Mouse (Mus musculus): ENCODE results near the gene Get4. TPM values are rescaled to one million over a fixed set of nuclear protein-coding genes. Genes with fewer than 3 reads are reported as not detected.

The Get4 gene
- total RNA-seq (2021), result 10 to 100 TPM; 28.6 to 31.9 TPM
- long read RNA-seq, experiment 1, transcript Get4-201 (9 exons, 2,107 nt), result major isoform, 53 of 74 reads
- long read RNA-seq, experiment 1, partial matches to known transcripts, result 5 of 74 reads
- long read RNA-seq, experiment 1, other reads (novel, unspliced or antisense), result 16 of 74 reads
- long read RNA-seq, experiment 2, transcript Get4-201 (9 exons, 2,107 nt), result major isoform, 52 of 62 reads
- long read RNA-seq, experiment 2, partial matches to known transcripts, result 2 of 62 reads
- long read RNA-seq, experiment 2, other reads (novel, unspliced or antisense), result 8 of 62 reads

GRCm38 (mm10) chr5:139252081-139252909, at the start of gene Get4:
Gene Get4 (plus strand): TSS chr5:139252324.
- DNase-seq (ENCODE audit: low spot score), result peak; percentile 100

- no peak for DNase-seq (ENCODE audit: low spot score)
Measured at GRCm38 (mm10) chr5:139203312-139203711, 48.8 kb upstream of the Get4 start.

DNA sequence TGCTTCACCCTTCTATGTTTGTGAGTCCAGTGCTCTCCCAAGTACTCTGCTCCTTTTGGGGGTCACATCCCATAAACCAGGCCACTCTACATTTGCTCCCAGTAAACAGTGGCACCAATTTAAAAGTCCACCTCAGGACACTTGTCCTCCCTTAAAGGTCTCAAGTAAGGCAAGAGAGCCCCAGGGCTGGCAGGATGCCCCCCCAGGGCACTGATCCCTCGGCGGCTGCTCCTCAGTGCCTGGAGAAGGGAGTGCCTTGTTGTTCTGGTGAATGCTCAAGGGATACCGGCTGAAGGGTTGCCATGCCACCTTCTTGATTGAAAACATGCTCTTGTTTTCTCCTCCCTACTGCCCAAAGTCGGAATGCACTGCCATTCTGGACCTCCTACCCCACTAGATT, 46.0 kb upstream of the Get4 start:
- peak; percentile 56 for DNase-seq (ENCODE audit: low spot score)

GRCm38 (mm10) chr5:139206525-139206924, 45.6 kb upstream of the Get4 start:
- no peak for DNase-seq (ENCODE audit: low spot score)

DNA sequence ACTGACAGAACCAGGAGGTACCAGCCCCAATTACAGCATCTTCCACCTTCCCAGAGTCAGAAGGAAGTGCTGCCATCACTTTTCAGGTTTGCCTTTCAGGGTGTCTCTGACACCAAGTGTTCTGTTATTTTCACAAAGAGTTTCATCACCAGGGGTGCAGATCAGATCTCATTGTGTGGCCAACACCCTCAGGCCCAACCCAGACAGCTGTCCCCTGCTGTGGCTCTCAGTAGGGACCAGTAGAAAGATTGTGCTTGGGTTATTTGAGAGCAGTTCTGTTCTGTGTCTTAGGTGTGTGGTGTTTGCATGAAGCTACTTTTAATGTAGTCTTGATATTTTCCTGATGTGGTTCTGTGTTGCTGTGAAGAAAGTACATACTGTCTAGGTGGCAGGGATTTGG, 43.9 kb upstream of the Get4 start:
- no peak for DNase-seq (ENCODE audit: low spot score)

DNA sequence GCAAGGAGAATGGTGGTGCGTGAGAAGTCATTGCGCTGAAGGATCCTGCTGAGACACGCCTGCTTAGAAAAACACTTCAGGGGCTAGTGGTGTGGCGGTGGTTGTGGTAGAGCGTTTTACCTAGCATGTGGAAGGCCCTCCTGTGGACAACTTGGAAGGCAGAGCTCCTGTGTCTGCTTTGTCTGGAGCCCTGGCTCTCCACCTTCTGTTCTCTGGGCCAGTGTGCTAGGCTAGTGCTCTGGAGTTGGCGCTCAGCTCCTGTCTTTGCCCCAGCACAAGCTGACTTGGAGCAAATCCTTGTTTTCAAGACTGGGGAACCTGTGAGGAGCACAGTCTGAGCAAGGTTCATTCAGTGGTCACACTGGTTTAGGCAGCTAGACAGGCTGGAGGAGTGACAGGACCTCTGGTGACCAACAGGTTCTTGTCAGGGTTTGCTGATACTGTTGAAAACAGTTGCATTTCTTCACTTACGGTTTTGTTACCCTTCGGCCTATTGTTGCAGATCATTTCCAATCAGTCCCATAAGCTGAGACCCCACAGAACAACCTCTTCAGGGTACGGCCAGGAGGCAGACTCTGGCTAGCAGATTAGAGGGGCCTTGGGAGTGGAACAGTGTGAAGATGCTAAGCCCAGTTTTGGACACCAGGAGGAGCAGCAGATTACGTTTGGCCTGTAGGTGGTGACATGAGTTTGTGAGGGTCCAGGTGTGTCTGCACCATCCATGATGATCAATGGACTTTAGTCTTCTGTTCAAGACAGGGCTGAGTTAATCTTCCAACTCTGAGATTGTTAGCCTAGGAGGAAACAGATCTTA, 43.0 kb upstream of the Get4 start:
- no peak for DNase-seq (ENCODE audit: low spot score)

DNA sequence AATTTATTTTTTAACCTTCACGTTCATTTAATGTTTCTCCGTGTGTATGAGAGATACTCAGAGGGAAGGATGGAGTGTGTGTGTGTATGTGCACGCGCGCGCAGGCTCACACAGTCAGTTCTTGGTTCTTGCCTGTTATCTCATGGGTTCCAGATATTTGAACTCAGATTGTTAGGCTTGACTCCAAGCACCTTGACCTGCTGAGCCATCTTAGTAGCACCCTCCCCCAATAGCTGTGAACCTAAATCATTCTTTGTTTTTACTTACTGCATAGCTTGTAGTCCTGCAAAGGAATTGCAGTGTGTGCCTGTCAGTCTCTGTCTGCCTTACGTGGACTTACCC, 42.5 kb upstream of the Get4 start:
- DNase-seq (ENCODE audit: low spot score), result no peak

DNA sequence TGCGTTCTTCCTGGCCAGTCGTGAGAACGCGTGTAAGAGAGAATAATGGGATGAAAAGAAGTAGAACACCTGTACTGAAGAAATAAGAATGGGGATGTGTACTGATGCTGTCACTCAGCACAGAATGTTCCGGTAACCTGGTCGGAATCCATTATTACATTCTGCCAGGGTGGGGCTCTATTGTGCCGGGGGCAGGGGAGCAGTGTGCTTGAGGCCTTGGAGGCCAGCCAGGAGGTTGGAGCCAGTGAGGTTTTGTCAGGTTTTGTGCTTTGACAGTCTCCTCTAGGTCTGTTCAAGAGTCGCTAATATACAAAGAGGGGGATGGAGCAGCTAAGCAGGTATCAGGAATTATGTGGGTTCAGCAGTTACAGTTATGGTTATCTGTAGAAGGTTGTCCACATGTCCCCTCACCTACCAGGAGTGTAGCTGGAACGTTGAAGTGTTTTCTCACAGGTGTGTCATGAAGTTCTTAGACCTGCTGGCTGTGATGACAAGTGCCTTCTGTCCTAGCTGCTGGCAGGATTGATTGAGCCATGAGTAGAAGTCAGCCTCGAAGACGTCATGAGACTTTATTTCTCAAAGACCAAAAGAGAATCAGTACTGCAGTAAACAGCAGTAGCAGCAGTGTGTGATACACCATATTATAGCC, 40.3 kb upstream of the Get4 start:
- DNase-seq (ENCODE audit: low spot score), result no peak

DNA sequence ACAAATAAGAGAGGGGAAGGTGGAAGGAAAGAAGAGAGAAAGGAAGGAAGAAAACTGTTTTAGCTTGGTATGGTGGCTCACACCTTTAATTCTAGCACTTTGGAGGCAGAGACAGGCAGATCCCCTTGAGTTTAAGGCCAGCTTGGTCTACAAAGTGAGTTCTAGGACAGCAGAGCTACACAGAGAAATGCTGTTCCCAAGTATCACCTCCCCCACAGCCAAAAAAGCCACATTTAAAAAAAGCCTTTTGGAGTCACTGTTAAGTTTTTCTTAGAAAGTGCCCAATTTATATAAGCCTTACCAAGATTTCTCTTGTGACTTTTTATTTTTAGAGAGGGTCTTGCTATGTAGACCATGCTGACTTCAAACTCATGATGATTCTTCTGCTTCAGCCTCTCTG, 37.8 kb upstream of the Get4 start:
- no peak for DNase-seq (ENCODE audit: low spot score)

DNA sequence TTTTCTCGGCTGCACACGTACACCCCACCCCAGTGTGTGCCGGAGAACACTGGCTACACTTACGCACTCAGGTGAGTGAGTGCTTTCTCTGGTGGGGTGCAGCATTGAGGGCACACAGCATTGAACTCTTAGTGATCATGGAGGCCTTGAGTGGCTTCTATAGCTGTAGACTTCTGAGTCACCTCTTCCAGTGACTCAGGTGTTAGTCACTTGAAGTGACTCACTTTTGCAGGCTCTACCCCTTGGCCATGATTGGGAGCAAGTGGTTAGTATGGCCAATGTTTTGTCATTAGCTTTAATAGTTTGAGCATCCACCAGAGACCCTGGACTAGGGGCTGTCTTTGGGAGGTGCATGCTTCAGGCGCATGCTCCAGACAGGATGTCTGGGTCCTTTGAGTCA, 36.9 kb upstream of the Get4 start:
- DNase-seq (ENCODE audit: low spot score), result no peak

DNA sequence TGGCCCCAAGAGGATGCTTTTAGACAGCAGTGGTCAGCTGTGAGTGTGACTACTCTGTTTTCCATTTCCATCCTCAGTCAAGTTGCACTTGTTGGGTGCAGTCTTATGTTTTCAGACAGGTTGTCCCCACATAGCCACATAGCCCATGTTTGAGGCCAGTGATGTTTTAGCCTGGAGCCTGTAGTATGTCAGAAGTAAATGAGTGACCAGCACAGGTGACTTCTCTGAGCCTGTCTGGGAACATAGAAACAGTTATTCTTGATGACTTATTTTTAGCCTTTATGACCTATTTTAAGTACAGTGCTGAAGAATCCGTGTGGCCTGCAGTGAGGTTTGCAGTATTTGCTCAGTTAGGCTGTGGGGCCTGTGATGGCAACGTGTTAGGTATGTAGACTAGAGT, 36.0 kb upstream of the Get4 start:
- no peak for DNase-seq (ENCODE audit: low spot score)

DNA sequence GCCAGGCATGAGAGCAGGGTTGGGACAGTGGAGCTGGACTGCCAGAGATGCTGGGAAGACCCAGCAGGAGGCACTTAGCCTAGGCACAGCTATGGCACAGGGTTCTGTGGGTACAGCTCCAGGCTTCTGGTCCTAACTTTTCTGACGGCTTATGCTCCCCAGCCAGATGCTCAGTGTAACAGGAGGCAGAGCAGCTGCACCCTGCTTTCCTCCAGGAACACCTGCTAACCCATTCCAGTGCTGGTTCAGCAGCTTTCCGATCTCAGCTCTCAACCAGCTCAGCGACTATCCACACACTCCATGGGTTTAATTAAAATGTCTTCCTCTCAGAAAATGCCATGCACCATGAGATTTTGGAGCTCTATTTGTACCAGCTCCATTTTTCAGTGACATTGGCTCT, 35.4 kb upstream of the Get4 start:
- DNase-seq (ENCODE audit: low spot score), result no peak

- no peak for DNase-seq (ENCODE audit: low spot score)
Measured at GRCm38 (mm10) chr5:139220006-139220515, 32.1 kb upstream of the Get4 start.

DNA sequence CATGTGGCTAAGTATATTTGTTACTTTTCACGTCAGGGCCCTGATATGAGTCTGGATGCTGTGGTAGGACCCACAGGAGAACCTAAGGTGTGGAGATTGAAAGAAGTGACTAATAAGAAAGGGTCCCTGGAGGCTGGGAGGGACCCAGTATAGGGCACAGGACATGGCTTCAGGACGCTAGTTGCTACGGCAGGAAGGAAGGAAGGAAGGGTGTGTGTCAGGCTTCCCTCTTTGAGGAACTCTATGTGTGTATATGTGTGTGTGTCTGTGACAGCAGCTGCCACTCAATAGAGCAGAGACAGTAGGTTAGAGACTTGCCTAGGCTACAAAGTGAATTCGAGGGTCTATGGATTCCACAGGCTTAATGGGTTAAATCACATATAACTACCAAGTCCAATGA, 31.5 kb upstream of the Get4 start:
- peak; percentile 30 for DNase-seq (ENCODE audit: low spot score)

- DNase-seq (ENCODE audit: low spot score), result no peak
Measured at GRCm38 (mm10) chr5:139223331-139223730, 28.8 kb upstream of the Get4 start.

DNA sequence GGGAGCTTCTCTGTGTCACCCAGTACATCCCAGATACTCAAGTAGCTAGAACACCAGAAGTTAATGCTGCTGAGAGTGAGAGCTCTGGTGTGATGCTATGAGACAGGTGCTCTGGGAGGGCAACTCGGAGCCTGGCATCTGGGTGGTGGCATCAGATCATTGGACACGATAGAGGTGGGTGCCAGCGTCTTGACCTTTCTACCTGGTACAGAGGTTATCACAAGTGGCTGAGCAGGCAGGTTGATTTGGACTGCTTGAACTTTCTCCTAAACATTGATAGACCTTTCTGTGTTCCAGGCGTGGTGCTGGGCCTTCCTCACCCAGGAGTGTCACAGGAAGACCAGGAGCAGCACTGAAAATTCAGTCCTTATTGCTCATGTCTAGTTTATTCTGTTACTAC, 24.9 kb upstream of the Get4 start:
- no peak for DNase-seq (ENCODE audit: low spot score)

DNA sequence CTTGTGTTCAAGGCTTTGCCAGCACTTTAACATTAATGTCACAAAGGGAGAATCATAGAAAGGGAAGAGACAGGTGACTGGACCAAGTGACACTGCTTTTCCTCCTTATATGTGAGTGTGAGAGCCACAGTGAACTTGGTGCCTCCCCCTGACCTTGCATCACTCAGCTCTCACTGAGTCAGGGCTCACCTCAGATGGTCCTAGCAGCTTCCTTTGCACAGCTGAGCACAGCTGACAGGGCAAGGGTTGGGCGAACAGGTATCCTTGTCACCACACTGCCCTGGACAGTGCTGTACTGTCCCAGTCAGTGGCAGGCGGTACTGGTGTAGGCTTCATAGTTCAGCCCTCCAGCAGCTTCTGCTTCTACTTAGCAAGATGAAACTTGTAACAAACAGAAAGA, 24.5 kb upstream of the Get4 start:
- no peak for DNase-seq (ENCODE audit: low spot score)

DNA sequence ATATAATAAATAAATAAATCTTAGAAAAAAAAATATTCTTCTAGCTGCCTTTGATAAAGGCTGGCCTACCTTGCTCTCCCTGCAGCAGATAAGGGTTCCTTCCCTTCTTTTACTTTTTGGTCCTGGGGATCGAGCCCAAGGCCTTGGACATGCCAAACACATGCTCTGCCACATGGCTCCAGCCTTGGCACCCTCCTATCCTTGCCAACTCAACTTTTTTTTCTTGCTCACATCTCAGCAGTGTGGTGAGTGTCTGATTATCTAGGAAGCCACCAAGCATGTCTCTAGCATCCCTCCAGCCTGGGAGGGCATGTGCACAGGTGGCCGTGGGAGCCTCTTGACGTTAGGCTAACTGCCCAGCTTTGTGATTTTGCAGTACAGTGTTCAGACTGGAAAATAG, 23.8 kb upstream of the Get4 start:
- no peak for DNase-seq (ENCODE audit: low spot score)

DNA sequence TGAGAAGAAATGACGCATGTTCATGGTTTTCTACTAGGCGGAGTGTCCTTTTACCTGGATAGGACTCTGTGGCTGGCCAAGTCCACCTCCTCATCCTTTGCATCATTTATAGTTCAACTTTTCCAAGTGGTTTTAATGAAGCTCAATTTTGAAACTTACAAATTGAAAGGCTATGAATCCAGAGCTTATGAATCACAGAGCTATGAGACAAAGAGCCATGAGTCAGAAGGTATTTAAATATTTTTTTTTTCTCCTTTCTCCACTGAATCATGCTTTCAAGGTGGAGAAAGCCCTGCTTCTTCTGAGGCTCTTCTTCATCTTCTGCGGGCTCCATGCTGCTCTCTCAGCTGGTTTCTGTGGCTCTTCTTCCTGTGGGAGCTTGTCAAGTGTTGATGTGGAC, 22.4 kb upstream of the Get4 start:
- DNase-seq (ENCODE audit: low spot score), result no peak

DNA sequence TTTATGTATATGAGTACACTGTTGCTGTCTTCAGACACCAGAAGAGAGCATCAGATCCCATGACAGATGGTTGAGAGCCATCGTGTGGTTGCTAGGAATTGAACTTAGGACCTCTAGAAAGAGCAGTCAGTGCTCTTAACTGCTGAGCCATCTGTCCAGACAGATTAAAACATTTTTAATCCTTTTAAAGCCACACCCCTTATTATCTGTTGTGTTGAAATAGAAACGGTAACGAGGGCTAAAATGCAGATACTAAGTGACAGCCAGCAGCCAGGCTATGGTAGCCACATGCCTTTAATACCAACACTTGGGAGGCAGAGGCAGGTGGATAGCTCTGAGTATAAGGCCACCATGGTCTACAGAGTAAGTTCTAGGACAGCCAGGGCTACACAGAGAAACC, 20.0 kb upstream of the Get4 start:
- no peak for DNase-seq (ENCODE audit: low spot score)

- DNase-seq (ENCODE audit: low spot score), result no peak
Measured at GRCm38 (mm10) chr5:139234423-139234822, 17.7 kb upstream of the Get4 start.

- no peak for DNase-seq (ENCODE audit: low spot score)
Measured at GRCm38 (mm10) chr5:139237436-139237835, 14.7 kb upstream of the Get4 start.
